Mouse (Mus musculus) lung, postnatal 25 days (tissue): Measurements from ENCODE around the gene Pbld1.

ENCODE experiments used
- DNase-seq: peaks from one replicate; pipeline ENCODE4 v3.0.0; 2022; ENCODE audit warnings: low spot score

Pbld1 gene

GRCm38 (mm10) chr10:63092616-63093550 is 32.9 kb downstream of the Pbld1 start:
- DNase-seq: no peak

- no peak for DNase-seq
These were observed 36.8 kb downstream of the Pbld1 start for GRCm38 (mm10) chr10:63096757-63097156.

DNA sequence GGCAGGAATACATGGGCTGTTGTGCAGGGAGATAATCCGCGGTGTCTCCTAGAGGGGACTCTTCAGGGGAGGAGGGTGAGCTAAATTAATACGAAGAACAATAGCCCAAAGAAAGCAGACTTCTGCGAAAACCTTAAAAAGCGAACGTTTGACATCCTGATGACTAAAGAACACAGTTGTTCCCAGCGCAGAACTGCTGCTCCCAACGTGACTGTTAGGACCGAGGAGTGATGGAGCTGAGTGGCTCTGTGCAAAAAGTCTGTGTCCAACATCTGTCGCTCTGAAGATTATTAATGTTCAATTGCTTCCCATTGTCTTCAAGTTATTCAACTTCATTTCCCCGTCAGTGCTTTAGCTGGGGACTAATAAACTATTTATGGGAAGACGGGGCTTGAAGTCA is 38.2 kb downstream of the Pbld1 start:
- DNase-seq: no peak

DNA sequence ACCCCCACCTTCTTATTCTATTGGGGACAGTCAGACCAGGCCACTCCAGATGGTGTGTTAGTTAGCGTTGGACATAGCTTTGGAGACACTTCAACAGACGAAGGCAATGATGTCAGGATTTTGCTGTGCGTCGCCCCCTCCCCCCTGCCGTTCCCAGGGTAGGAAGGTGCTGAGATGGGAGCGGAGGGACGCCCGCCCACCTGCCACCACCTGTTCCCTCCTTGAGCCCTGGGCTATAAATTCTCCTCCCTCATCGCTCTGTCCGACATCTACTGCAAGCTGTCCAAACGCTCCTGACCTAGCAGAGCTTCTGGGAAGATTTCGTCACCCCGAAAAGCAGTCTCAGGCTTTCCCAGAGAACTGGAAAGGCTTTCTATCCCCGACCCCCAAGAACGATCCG is 39.6 kb downstream of the Pbld1 start, which contains the start of gene Atoh7:
Gene Atoh7, plus strand, starts transcription at position 131 of the 400 bp plus-strand sequence.
- no peak for DNase-seq

DNA sequence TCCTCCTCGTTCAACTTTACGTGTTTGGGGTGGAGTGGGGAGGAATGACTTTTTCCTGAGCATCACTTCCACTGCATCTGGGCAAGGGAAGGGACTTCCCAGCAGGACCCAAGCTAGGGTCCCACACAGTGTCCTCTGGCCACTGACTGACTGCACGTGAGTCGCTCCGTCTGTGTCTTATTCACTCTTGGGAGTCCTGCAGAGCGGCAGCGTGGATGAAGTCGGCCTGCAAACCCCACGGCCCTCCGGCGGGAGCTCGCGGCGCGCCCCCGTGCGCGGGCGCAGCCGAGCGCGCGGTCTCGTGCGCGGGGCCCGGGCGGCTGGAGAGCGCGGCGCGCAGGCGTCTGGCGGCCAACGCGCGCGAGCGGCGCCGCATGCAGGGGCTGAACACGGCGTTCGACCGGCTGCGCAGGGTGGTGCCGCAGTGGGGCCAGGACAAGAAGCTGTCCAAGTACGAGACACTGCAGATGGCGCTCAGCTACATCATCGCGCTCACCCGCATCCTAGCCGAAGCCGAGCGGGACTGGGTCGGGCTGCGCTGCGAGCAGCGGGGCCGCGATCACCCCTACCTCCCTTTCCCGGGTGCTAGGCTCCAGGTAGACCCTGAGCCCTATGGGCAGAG is 40.1 kb downstream of the Pbld1 start:
- DNase-seq: no peak

DNA sequence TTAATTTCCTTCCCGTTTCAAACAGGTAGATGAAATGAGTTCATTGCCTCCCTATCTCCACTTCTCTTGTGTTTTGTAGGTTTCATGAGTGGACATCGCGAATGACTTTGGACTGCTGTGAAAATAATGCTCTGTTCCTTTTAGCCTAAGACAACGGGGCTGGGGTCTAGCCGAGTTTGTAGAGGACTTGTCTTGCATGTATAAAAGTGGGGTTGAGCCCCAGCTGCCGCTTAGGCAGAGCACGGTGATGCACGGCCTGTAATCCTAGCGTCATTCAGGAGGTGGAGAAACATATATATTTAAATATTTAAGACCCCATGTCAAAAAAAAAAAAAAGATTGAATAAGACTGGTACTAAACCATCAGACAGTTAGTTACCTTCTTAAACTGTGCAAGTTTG is 40.7 kb downstream of the Pbld1 start:
- no peak for DNase-seq

DNA sequence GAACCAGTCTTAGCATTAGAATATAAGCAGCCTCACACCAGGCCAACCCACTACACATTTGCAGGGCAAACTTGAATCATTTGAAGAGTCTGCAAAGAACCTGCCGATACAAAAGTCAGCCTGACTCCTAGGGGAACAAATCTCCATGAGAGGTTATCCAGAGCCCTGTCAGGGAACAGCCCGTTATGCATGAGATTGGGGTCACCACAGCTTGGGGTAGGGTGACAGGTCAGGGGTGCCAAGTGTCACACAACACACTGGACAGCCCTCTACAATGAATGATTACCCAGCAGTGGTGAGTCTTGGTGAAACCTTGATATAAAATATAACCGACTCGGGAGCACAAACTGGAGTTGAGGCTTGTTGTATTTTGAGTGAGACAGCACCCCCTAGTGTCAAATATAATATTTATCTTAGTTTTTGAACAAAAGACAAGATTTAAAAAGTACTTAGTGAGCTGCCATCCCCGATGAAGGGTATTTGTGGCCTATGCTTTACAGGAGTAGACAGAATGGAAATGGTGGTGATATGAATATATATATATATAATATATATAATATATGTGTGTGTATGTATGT is 53.2 kb downstream of the Pbld1 start:
- DNase-seq: no peak

GRCm38 (mm10) chr10:63113716-63114360 is 53.9 kb downstream of the Pbld1 start:
- DNase-seq: no peak

DNA sequence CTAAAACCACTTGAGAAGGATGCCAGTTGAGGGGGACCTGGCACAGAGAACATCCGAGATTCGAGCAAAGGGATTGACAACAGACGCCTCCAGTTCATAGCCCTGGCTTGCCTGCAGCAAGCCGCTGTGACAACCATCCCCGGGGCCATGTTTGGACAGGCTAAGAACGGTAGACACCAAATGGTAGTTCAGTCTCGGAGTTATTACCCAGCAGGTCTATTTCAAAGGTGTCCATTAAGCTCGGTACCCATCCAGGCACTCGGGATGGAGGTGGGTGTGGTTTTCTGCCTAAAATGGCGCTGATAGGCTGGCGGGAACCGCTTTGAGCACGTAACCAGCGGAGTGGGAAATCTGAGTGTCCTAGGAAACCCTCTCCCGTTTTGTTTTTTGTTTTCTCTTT is 55.9 kb downstream of the Pbld1 start:
- no peak for DNase-seq

DNA sequence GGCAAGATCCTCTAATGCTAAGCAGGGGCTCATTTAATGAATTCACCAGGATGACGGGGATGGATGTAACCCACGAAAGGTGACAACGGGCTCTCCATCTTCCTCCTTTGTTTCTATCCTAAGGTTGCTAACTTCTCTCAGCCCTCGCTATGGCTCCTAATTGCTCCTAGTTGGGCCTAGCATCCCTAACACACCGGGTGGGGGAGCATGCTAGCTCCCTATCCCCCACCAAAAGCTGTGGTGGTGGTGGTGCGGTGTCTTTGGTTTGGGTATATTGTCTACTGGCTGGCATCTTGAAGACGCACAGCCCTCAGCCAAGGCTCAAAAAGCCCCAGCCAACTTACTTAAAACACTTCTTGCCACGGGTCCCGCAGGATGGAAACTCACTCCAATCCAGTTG is 56.4 kb downstream of the Pbld1 start:
- no peak for DNase-seq

DNA sequence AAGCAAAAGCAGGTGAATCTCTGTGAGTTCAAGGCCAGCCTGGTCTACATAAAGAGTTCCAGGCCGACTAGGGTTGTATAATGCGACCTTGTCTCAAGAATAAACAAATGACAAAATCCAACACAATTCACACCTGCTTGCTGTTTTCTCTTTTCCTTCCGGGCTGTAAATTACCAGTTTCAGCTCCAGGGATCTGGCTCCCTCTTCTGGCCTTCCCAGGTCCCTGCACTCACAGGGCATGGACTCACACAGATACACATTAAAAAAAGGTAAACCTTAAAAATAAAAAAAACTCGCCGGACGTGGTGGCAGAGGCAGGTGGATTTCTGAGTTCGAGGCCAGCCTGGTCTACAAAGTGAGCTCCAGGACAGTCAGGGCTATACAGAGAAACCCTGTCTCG is 57.6 kb downstream of the Pbld1 start:
- DNase-seq: no peak

- DNase-seq: no peak
These were observed 60.0 kb downstream of the Pbld1 start for GRCm38 (mm10) chr10:63119916-63120315.

GRCm38 (mm10) chr10:63121961-63122360 is 62.0 kb downstream of the Pbld1 start:
- no peak for DNase-seq

- peak; percentile 41 for DNase-seq
These were observed 62.6 kb downstream of the Pbld1 start for GRCm38 (mm10) chr10:63122516-63122915.

DNA sequence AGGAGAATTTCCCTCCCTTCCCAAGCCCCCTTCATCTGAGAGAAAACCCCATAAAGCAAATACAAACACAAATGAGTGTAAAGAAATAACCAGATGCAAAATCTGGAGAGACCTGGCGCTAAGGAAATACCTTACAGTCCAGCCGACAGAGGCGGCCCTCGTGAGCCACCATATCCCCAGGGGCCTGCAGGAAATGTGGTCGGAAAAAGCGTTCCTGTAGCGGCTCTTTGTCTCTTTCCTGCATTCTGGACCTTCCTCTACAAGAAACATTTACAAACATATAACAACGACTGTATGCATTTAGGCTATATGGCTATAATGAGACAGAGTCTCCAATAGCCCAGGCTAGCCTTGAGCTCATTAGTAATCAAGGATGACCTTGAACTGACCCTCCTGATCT is 63.2 kb downstream of the Pbld1 start:
- DNase-seq: no peak

DNA sequence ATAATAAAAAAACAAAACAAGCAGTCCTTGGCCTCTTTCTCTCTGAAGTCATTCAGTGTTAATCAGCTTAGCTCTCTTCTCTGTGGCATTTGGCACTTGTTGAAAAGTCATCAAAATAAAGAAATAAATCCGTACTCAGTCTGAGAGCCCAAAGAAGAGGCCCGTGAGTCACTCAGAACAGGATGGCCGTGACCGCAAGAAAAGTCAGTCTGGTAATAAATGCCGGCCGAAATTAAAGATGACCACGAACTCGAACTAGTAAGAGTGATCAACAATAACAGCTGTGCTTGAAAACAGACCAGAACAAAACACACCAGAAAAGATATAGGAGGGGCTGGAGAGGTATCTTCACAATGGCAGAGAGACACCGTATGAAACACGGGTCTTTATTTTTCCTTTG is 64.1 kb downstream of the Pbld1 start:
- no peak for DNase-seq

GRCm38 (mm10) chr10:63125343-63125742 is 65.4 kb downstream of the Pbld1 start:
- no peak for DNase-seq

DNA sequence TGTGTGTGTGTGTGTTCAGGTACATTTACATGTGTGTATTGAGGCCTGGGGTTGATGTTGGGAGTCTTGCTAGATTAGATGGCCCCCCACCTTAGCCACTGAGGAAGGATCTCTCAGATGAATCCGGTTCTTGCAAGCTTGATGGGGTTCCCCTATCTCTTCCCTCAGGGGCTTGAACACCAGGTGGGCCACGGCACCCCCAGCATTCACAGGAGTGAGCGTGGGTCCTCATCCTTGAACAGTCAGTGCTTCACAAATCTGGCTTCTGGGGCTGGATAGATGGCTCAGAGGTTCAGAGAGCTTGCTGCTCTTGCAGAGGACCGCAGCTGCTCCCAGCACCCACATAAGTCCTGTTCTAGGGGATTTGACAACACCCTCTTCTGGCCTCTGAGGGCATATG is 66.2 kb downstream of the Pbld1 start:
- DNase-seq: no peak

- DNase-seq: no peak
These were observed 67.2 kb downstream of the Pbld1 start for GRCm38 (mm10) chr10:63127156-63127555.
